Mouse (Mus musculus): ENCODE results near the gene Gm20388.

DNA sequence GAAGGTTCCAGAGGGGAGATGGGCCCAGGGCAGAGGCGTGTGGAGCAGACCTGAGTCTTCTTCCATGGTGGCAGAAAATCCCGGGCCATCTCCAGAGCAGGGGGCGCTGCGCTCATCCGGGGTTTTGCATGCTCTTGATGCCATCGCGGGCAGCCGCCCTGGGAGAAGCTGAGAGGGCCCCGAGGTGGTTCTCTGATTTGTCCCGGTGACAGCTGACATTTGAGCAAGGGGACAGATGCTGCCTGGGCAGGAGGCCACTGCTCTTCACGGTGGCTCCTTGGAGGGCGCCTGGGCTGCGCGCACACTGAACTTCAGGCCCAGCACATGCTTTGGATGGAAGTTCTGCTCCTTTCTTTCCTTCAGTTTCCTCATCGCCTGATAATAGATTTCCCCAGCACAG, 2207.9 kb downstream of the Gm20388 start:
- TF ChIP-seq CTCF (IDR thresholded peaks at IDR 0.05; ENCODE audit: borderline replicate concordance, insufficient read depth, low read depth, low read length) (no peak), POLR2A (IDR thresholded peaks at IDR 0.05; ENCODE audit: borderline replicate concordance, insufficient read depth, low read length) (no peak)
